Mouse (Mus musculus) liver, adult 2 months (tissue): ENCODE measurements around the gene Tor1b.

Source experiments
- CTCF ChIP-seq: fragments of 200-500 bp; IDR thresholded peaks from 2 replicates; pipeline ENCODE4 v1.5.1; 2011; ENCODE audit warnings: low read depth, low read length, control low read depth
- POLR2A ChIP-seq: fragments of 200-500 bp; IDR thresholded peaks from 2 replicates; pipeline ENCODE4 v1.6.1; 2011; ENCODE audit warnings: low read length, control low read depth; ENCODE audit not compliant: insufficient read depth; ENCODE audit errors: extremely low read depth

- no peak for TF ChIP-seq POLR2A
- TF ChIP-seq CTCF = no peak
These were observed 16.0 kb upstream of the Tor1b start for GRCm38 (mm10) chr2:30936808-30937207.
